Mouse (Mus musculus): ENCODE data around the gene Ppp2r2c. TPM values are rescaled to one million over a fixed set of nuclear protein-coding genes. Genes with fewer than 3 reads are reported as not detected.

Gene Ppp2r2c
- total and polyA plus RNA-seq, 2 experiments from 2014 or later: 96.1 to 177 TPM

DNA sequence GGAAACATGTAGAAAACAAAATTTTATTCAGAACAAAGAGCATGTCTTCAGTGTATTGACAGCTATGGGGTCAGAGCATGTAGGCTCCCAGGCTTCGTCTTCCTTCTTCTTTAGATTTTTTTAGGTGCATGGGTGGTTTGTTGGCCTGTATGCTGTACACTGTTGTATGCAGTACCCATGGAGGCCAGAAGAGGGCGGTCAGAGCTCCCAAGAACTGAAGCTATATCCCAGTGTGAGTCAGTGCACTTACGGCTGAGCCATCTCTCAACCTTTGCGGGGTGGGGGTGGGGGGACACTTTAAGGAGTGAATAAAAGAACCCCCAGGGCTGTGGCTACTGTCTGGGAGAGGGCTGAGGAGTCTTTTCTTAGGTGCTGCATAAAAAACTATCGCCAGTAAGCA lies 90.5 kb downstream of the Ppp2r2c start:
- 34% methylated on average over 5 of the region's 5 CpGs for WGBS
- H3K36me3 ChIP-seq (ENCODE audit: insufficient read depth): peaks cover 4% of the 10 kb centered on the region
- no peaks in the 10 kb centered on the region; the same call in 1 of the 2 replicates for H3K4me1 ChIP-seq (ENCODE audit: insufficient read depth)
- ATAC-seq: peak; percentile 80
- no peaks in the 10 kb centered on the region for H3K27me3 ChIP-seq (ENCODE audit: insufficient read depth, low read length)
- TF ChIP-seq CTCF (IDR thresholded peaks at IDR 0.05; ENCODE audit: low read depth): peak; percentile 88
- H3K9ac ChIP-seq: no peak overlapping the region
- no peak overlapping the region for H3K4me2 ChIP-seq (ENCODE audit: low read depth)
- H3K27ac ChIP-seq (ENCODE audit: low read depth, low read length): no peak overlapping the region
- no peak overlapping the region for H3K4me3 ChIP-seq (ENCODE audit: low read depth, low read length)
- H3K9me3 ChIP-seq (ENCODE audit: low read length): no peaks in the 10 kb centered on the region
- peak; percentile 84 for DNase-seq

DNA sequence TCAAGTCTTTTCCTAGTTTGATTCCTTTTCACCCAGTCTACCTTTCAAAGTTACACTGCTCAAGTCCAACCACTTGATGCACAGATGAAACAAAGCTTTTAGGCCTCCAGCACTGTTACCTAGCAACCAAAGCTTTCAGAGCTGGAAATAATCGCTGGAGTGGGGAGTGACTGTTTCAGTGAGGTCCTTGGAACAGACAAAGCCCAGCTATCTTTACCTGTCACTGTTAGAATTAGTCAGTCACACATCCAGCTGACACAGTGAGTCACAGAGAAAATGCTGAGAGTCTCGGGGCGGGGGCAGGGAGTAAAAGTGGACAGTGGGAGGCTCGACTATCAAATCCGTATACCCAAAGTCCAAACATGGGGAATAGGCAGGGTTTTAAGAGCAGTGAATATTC lies 92.2 kb downstream of the Ppp2r2c start:
- Histone ChIP-seq H3K27ac (ENCODE audit: low read depth, low read length) (peak overlapping the region; percentile 60), H3K4me1 (ENCODE audit: insufficient read depth) (no peaks in the 10 kb centered on the region; the same call in 1 of the 2 replicates), H3K36me3 (ENCODE audit: insufficient read depth) (no peaks in the 10 kb centered on the region), H3K9ac (0 out of 2 replicates have a peak overlapping the region, but pooled peaks have one; percentile 1), H3K4me3 (ENCODE audit: low read depth, low read length) (no peak overlapping the region), H3K4me2 (ENCODE audit: low read depth) (no peak overlapping the region), H3K27me3 (ENCODE audit: insufficient read depth, low read length) (no peaks in the 10 kb centered on the region), H3K9me3 (ENCODE audit: low read length) (no peaks in the 10 kb centered on the region)
- WGBS: 7% methylated on average over 5 of the region's 5 CpGs
- ATAC-seq (peak; percentile 80), DNase-seq (peak; percentile 69)
- no peak for TF ChIP-seq CTCF (IDR thresholded peaks at IDR 0.05; ENCODE audit: low read depth)

DNA sequence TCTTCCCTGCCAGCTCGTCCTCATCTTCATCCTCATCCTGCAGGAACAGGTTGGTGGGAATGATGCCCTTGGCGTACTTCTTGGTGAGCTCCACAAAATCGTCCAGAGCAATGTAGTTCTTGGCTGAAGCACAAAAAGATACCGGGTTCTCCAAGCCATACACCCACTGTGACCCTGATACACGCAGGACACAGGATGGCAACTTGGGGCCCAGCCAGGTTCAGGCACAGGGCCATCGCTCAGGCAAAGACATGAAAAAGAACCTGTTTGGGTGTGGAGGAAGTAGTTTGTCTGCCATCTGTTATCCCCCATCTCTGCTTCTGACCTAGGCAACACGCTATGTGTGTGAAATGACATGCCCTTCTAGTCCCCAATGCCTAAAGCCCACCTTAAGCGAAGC lies 103.3 kb downstream of the Ppp2r2c start:
- peaks cover 20% of the 10 kb centered on the region for H3K36me3 ChIP-seq (ENCODE audit: insufficient read depth)
- 83% methylated on average over 8 of the region's 8 CpGs for WGBS
- H3K9ac ChIP-seq: no peak overlapping the region
- no peak for DNase-seq
- H3K4me2 ChIP-seq (ENCODE audit: low read depth): no peak overlapping the region
- H3K4me1 ChIP-seq (ENCODE audit: insufficient read depth): no peaks in the 10 kb centered on the region
- H3K9me3 ChIP-seq (ENCODE audit: low read length): no peaks in the 10 kb centered on the region
- no peak for ATAC-seq
- no peak overlapping the region for H3K4me3 ChIP-seq (ENCODE audit: low read depth, low read length)
- H3K27me3 ChIP-seq (ENCODE audit: insufficient read depth, low read length): no peaks in the 10 kb centered on the region
- TF ChIP-seq CTCF (IDR thresholded peaks at IDR 0.05; ENCODE audit: low read depth): no peak
- H3K27ac ChIP-seq (ENCODE audit: low read depth, low read length): no peak overlapping the region

DNA sequence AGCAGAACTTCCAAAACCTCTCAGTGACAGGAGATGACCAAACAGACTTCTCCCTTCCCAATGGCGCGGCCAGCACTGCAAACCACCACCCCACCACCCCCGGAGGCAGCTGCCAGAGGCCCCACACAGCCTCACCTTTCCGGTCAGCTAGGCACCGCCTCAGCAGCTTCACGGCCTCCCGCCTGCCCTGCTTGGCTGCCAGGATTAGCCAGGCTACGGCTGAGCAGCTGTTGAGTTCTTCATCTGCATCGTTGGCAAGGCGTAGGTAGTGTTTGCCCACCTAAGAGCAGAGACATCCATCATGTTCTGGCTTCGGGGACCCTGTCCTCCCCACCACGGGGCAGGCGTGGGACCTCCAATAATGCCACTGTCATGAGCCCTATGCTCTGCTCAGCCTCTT lies 107.0 kb downstream of the Ppp2r2c start:
- H3K27me3 ChIP-seq (ENCODE audit: insufficient read depth, low read length): no peaks in the 10 kb centered on the region
- no peak overlapping the region for H3K4me3 ChIP-seq (ENCODE audit: low read depth, low read length)
- H3K4me1 ChIP-seq (ENCODE audit: insufficient read depth): no peaks in the 10 kb centered on the region
- H3K4me2 ChIP-seq (ENCODE audit: low read depth): no peak overlapping the region
- TF ChIP-seq CTCF (IDR thresholded peaks at IDR 0.05; ENCODE audit: low read depth): no peak
- H3K9ac ChIP-seq: no peak overlapping the region
- no peak for DNase-seq
- no peaks in the 10 kb centered on the region for H3K9me3 ChIP-seq (ENCODE audit: low read length)
- no peak overlapping the region for H3K27ac ChIP-seq (ENCODE audit: low read depth, low read length)
- peaks cover 4% of the 10 kb centered on the region; the same call in 1 of the 2 replicates for H3K36me3 ChIP-seq (ENCODE audit: insufficient read depth)
- WGBS: 88% methylated on average over 13 of the region's 13 CpGs
- no peak for ATAC-seq

DNA sequence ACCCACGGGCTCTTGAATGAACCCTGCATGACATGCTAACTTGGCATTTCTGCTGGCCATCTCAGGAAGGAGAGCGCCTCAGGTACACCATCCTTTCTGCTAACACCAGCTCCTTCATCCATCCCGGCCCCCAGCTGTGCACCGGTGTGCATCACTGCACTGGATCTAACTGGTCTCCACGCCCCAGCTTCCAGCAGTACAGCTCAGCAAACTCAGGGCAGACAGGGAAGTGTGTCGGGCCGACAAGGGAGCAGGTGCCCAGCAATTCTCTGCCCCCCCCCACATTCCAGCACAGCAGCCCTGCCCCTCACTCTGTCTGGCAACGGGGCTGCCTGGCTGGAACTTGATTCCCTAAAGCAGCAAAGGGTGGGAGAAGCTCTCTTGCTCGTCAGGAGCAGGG lies 109.5 kb downstream of the Ppp2r2c start:
- H3K36me3 ChIP-seq (ENCODE audit: insufficient read depth): no peaks in the 10 kb centered on the region; the same call in 1 of the 2 replicates
- H3K4me3 ChIP-seq (ENCODE audit: low read depth, low read length): no peak overlapping the region
- TF ChIP-seq CTCF (IDR thresholded peaks at IDR 0.05; ENCODE audit: low read depth): no peak
- DNase-seq: no peak
- ATAC-seq: no peak
- H3K27me3 ChIP-seq (ENCODE audit: insufficient read depth, low read length): no peaks in the 10 kb centered on the region
- H3K27ac ChIP-seq (ENCODE audit: low read depth, low read length): no peak overlapping the region
- H3K9ac ChIP-seq: no peak overlapping the region
- no peaks in the 10 kb centered on the region for H3K9me3 ChIP-seq (ENCODE audit: low read length)
- H3K4me1 ChIP-seq (ENCODE audit: insufficient read depth): no peaks in the 10 kb centered on the region
- 66% methylated on average over 9 of the region's 9 CpGs for WGBS
- H3K4me2 ChIP-seq (ENCODE audit: low read depth): no peak overlapping the region

DNA sequence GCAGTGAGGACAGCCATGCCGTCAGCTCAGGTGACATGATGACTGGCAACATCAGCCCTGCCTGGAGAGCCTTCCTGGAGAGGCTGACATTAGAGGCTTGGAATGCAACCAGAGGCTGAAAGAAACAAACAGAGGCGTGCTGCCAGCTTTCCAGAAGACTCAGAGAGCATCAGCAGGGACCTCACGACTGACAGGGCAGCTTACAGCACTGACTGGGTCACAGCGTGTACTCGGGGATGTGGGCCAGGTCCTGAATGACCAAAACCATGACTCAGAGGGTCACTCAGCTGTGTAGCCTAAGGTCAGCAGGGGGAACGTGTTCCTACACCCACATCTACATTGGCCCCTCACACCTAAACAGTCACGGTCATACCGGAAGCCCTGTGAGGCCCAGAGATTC lies 110.7 kb downstream of the Ppp2r2c start:
- H3K9me3 ChIP-seq (ENCODE audit: low read length): no peaks in the 10 kb centered on the region
- DNase-seq (no peak), ATAC-seq (no peak)
- no peak overlapping the region for H3K9ac ChIP-seq
- H3K27me3 ChIP-seq (ENCODE audit: insufficient read depth, low read length): no peaks in the 10 kb centered on the region
- no peaks in the 10 kb centered on the region for H3K4me1 ChIP-seq (ENCODE audit: insufficient read depth)
- H3K36me3 ChIP-seq (ENCODE audit: insufficient read depth): no peaks in the 10 kb centered on the region; the same call in 1 of the 2 replicates
- no peak overlapping the region for H3K4me2 ChIP-seq (ENCODE audit: low read depth)
- 82% methylated on average over 8 of the region's 8 CpGs for WGBS
- H3K4me3 ChIP-seq (ENCODE audit: low read depth, low read length): no peak overlapping the region
- TF ChIP-seq CTCF (IDR thresholded peaks at IDR 0.05; ENCODE audit: low read depth): no peak
- H3K27ac ChIP-seq (ENCODE audit: low read depth, low read length): no peak overlapping the region

DNA sequence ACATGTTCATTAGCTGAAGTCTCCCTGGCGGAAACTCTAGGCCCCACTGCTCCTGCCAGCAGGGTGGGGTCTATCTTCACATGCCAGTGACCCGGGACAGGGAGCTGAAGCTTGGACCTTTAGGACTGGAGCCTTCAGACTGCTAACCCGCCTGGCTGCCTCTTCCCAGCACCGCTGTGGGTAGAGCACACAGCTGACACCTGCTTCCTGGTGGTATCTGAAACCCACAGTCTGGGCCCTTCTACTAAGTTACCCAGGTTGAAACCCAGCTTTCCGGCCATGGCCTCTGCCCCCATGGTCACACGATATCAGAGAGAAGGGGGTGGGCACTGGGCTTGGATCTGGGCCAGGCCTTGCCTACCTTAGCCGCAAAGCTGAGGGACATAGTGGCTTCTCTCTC lies 111.3 kb downstream of the Ppp2r2c start:
- ATAC-seq (no peak), DNase-seq (no peak)
- no peak for TF ChIP-seq CTCF (IDR thresholded peaks at IDR 0.05; ENCODE audit: low read depth)
- H3K4me2 ChIP-seq (ENCODE audit: low read depth): no peak overlapping the region
- H3K27me3 ChIP-seq (ENCODE audit: insufficient read depth, low read length): no peaks in the 10 kb centered on the region
- no peaks in the 10 kb centered on the region; the same call in 1 of the 2 replicates for H3K36me3 ChIP-seq (ENCODE audit: insufficient read depth)
- no peaks in the 10 kb centered on the region for H3K9me3 ChIP-seq (ENCODE audit: low read length)
- H3K9ac ChIP-seq: no peak overlapping the region
- no peak overlapping the region for H3K27ac ChIP-seq (ENCODE audit: low read depth, low read length)
- no peak overlapping the region for H3K4me3 ChIP-seq (ENCODE audit: low read depth, low read length)
- 84% methylated on average over 7 of the region's 7 CpGs for WGBS
- no peaks in the 10 kb centered on the region for H3K4me1 ChIP-seq (ENCODE audit: insufficient read depth)
